Mouse (Mus musculus) cerebellum, adult (tissue): ENCODE results near the gene Hsf2bp.

ENCODE experiments used
- ATAC-seq: cut with Nextera tagmentation; 2 replicates; pipeline ENCODE4 v1.9.2; 2017; ENCODE audit warnings: mild to moderate bottlenecking, moderate library complexity, mixed read lengths; ENCODE audit not compliant: insufficient number of reproducible peaks, low FRiP score, low TSS enrichment

Gene Hsf2bp

DNA sequence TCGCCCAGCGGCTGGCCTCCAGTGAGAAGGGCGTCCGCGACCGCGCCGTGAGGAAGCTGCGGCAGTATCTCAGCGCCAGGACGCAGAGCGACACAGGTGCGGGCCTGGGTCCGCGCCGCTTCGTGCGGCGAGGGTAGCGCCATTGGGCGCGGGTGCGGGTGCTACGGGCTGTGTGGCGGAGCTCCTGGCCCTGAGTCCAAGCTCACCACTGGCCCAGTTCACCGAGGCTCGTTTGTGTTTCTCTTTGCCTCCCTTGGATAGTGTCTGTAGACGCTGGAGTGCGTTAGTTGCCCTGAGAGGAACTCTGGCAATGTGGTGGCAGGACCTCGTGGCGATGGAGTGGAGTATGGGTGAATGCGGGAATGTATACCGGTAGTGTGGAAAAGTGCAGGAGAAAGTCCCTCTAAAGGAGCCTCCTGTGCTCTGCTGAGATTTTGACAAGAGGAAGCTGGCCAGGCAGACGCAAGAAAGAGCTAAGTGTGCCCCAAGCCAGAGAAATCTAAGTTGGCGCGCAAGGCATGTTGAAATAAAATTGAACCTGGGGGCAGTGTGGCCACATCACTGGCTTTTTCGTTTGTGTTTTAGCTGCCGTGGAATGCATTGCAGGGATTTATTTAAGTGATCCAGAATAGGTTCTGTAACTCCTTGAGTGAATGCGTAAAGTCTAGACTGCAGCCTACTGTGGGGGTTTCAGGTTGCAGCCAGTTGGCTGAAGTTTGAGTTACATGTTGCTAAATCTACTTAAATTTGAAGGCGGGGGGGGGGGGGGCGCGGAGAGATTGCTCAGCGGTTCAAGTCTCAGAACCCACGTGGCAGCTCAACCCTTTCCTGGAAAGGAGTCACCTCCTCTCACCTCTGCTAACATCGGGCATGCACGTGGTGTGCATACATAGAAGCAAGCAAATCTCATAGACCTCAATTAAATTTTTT, 625 bp upstream of the Hsf2bp start:
- ATAC-seq: no peak

DNA sequence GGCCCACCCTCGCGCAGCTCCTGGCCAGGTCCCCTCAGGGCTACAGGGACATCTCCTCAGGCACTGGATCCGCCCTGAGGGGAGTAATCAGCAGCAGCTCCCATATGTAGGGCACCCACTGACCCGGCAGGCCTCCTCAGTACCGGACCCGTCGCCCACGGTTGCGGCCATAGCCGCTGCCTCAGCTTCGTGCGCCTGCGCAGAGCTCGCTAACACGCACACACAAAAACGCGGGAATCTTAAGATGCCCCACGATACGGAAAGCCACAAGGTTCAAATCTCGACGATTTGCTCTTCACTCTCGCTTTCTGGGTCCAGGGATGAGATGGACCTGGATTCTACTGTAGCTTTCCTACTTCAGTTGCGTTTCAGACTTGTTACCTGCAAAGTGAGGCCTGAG, 1.8 kb downstream of the Hsf2bp start:
- ATAC-seq: no peak

DNA sequence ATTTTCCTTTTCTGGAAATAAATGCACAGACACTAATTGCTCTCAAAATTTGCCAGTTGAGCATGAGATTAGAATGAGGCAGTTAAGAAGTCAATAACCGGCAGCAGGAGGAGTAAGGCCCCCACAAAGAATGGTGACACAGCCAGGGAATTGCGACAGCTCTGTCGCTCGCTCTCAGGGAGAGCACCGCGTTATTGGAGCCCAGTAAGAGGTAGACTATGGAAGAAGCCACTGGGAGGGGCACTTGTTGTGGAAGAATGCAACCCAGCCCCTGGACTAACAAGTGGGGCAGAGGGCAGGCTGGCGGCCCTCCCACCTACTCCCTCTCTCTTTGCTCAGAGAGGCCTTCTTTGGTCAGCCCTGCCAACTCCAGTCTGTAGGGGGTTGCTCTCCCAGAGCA, 4.5 kb downstream of the Hsf2bp start:
- no peak for ATAC-seq

DNA sequence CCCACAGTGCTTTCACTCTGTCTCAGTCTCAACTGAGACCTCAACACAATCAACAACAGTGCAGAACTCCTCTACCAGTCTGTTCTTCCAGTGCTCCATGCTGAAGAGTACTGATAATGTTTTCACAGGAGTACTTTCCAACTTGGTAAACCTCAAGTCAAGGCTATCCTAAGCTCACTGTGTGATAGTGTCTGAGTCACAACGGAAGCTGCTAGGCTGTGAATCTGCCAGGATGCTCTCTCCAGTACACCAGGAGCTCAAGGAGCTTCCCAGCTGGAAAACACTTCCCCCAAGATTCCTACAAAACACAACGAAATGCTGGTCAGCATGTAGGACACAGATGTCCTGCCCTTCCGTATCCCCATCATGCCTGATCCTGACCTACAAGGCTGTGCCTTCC, 7.8 kb downstream of the Hsf2bp start:
- no peak for ATAC-seq

DNA sequence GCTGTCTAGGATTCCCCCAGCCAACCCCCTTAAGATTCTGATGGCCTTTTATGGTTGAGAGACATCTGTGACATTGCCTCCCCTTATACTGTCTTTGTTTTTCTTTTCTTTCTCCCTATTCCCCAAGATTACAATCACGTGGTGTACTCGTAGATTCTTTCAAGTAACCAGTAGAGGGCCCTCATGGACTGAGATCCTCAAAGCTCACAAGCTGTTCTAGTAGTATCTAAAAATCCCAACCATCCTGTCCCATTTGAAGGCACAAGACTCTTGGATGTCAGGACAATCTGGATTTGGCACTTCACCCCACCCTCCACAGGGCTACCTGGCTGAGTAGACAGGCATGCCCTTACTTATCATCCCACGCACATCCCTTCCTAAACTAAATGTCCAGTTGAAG, 8.5 kb downstream of the Hsf2bp start:
- no peak for ATAC-seq

DNA sequence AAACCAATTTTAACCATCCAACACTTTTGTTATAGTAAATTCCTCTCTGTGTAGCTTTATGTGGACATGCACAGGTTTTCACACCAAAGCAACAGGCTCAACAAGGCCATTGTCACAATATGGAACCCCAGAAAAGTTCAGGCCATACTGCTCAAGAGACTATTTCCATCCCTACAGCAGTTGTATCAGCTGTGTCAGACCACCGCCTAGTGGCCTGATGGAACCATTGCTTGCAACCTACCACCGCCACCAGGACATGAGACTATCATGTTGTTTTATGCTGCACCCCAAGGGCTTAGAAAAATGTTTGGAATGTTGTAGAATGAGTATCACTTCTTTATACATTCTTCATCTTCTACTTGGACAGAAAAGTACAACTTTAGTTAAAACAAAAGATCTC, 10.8 kb downstream of the Hsf2bp start:
- ATAC-seq: no peak

DNA sequence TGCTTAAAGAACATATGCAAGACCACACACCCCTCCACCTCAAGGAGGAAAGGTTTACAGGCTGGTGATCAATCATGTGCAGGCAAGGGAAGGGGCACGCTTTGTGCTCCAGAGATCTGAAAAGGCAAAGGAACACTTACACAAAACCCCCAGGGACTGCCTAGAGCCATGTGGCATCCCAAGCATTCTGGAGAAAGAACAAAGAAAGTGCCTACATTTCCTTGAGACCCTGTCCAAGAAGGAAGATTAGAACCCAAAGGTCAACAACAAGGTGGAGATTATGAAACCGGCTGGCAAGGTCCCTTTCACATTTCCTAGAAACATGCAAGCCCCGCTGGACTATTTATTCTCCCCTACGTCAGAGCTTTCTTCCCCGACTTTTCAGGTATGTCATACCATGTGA, 11.5 kb downstream of the Hsf2bp start:
- ATAC-seq: no peak

DNA sequence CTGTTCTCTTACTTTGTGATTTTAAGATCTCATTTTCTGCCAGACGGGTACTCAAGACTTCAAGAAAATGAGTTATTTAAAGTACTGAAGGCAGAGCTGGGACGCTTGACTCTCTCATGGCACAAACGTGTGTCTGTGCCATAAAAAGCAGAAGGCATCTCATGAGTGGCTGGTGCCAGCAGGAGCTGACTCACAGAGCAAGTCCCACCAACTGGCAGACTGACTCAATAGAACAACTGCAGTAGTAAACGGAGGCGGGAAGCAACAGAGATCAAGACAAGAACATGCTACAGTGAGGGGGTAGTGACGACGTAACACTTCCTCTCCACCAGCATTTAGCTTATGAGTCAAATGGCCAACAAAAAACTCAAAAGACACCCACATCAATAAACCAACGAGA, 13.1 kb downstream of the Hsf2bp start:
- no peak for ATAC-seq

DNA sequence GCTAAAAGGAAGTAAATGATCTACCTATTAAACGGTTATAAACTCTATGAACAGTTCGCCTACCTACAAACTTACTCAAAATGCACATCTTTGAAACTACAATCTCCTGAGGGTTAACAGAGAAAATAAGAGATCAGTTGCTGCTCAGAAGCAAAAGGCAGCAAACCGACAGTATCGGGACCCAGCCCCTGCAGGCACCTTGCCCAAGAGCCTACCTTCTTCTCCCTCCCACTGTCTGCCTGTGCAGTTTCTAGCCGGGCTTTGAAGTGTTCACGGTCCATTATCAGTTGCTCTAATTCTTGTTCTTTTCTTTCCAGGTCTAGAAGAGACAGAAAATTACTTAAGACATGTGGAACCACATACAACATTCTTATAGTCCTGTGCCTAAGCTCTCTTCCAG, 13.6 kb downstream of the Hsf2bp start:
- ATAC-seq: no peak

DNA sequence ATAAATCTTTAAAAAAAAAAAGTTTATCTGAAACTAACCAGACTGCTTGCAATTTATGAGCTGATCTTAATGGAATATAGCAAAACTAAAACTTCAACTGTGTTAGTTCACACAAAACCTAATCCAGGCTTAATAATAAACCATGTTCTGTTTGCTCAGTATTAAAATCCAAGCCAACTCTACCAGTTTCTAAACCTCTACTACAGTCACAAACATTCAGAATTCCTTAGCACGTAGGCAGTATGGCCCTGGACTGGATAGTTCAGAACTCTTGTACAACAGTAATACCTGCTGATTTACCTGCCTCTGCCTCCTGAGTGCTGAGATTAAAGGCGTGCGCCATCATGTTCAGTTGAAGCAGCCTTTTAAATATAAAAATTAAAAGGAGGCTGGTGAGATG, 14.2 kb downstream of the Hsf2bp start:
- ATAC-seq: no peak

DNA sequence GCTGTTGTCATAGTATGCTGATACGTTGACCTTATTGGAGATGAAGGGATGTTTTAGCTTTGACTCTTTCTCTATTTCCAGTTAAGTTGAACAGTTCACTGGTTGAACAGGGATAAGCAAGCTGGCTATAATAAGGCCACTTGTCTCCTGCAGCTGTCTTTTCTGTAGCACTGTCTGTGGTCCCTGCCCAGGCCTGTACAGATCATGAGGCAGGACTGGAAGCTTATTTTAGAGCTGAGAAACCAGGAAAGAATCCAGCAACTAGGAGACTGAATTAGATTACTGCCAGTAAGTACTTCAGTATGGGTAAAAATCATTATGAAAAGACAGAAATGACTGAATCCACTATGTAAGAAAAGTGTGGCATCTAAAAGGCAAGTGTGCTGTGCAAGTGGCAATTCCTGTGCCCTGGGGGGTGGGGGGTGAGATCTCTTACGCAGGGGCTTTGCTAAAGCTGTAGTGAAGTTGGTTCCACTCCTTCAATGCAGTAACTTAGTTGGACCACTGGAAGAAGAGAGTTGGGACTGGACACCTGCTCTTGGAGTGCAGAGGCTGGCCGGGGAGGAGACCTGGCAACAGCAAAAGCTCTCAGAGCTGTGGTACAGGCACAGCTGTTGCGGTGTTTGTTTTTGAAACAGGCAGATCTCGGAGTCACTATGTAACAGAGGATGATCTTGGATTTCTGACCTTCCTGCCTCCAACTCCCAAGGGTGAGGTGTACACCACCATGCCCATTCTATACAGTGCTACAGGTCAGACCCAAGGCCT, 17.8 kb downstream of the Hsf2bp start:
- ATAC-seq: no peak

DNA sequence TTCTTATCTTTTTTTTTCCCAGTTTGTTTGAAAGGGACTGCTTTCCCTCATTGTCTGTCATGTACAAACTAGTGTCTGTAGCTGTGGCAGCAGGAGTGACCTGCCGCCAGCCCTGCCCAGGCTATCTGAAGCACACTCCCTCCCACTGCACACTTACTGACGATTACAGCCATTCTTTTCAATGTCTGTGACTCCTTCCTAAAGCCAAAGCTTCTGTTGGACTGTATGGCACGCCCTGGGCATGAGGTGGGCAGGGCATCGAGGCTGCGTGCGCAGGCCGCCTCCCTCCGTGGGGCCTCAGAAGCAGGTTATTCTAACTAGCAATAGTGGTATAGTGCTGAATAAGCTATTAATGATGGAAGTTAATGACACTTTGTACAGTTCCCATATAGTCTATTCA, 19.7 kb downstream of the Hsf2bp start:
- ATAC-seq: no peak

DNA sequence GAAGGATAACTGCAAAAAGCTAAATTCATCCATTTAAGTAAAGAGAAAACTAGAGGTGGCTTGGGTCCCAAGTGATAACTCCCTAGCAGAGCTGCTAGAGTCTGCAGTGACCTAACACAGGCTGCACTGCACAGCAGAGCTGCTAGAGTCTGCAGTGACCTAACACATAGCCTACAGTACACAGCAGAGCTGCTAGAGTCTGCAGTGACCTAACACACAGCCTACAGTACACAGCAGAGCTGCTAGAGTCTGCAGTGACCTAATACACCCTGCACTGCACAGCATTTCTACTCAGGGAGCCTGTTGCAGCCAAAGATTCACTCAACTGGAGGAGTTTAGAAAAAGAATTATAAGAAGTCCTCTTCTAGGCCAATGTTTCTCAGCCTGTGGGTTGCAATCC, 22.5 kb downstream of the Hsf2bp start:
- no peak for ATAC-seq

DNA sequence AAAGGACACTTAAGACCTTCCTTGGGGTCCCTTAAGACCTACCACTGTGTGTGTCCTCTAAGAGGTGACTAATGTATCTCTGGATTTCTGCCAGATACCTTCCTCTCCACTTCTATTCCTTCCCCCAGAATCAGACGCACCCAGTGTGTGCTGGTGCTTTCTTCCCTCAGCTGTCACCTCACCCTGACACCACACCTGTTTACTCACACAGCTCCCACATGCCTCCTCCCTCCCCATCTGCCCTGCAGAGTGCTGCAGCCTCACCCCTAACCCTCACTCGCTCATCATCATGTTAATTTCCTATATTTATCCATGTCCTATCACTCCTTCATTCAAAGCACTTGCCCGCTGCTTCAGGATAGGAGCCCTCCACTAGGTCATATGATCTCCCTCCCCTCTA, 23.9 kb downstream of the Hsf2bp start:
- ATAC-seq: no peak

DNA sequence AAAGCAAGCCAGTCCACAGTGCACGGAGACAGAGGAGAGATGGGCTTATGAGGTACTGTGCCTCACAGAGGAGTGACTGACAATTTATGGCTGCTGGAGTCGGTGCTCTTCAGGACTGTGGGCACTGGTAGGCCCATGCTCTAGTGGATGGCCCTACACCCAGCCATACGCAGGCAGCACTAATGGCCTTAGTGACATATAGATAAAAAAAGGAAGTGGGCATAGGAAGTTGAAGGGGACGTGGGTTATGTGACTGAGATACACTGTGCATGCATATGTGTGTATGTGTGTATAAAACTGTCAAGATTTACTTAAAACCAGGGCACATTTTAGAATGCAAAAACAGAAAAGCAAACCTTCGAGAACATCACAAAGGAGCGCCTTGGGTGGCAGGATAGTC, 24.5 kb downstream of the Hsf2bp start:
- no peak for ATAC-seq

DNA sequence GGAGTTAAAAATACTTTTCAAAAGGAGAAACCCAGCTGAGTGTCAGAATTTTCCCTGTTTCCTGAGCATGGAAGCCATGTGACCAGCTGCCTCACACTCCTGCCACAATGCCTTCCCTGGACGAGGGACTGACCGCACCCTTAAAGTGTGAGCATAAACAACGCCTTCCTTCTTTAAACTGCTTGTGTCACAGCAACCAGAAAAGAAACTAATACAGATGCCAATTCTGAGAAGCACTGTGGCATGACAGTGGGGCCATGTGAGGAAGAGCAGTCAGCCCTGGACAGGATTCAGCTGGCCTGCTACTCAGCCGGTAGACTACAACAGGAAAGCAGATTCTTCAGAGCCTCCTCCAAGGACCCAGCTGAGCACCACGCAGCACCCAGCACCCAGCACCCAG, 29.3 kb downstream of the Hsf2bp start:
- ATAC-seq: no peak

DNA sequence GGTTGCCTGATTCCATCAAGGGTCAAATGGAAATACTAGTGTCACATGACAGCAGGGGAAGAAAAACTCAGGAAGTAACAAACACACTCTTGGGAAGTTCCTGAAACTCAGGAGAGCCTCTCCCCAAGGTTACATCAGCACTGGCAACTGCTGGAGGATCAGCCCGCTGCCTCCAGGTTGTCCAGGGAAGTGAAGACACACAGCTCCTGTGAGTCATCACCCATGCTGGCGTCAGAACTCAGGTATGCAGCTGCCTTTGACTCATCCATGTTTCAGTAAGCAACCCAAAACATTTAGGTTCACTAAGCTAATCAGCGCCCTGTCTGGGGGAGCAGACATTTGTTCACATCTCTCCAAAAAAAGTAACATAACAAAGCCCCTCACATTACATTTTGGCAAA, 32.9 kb downstream of the Hsf2bp start:
- ATAC-seq: no peak

DNA sequence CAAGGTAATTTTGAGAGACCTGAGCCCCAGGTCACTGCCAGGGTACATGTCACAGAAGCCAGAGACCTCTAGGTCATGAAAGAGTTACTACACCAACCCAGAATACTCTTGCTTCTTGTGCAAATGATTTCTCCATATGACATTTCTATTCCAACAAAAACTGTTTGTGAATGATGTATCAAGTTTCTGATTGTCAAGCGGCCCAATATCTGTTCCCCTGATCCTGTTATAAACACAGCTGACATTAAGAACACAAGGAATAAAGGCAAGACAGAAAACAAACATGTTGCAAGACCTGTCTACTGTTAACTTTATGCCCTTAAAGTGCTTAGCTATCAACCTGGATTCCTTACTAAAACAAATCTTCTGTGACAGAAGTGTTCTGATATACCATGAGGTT, 37.8 kb downstream of the Hsf2bp start:
- no peak for ATAC-seq

DNA sequence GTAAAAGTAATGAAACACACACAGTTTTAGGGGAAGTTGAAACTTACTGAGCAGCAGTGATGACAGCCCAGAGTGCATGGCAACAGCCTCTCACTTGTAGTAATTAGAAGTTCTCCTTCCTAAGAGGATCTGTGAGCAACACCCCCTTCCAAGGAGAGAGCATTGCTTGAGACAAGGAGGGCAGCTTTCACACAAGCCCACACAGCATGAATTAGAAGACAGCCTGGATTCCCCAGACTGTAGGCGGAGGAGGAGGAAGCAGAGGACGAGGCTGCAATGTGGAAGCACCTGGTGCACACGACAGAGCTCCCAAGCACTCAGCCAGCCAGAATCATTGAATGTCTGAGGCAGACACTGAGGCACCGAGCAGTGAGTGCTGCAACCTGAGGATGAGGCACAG, 39.8 kb downstream of the Hsf2bp start:
- no peak for ATAC-seq

DNA sequence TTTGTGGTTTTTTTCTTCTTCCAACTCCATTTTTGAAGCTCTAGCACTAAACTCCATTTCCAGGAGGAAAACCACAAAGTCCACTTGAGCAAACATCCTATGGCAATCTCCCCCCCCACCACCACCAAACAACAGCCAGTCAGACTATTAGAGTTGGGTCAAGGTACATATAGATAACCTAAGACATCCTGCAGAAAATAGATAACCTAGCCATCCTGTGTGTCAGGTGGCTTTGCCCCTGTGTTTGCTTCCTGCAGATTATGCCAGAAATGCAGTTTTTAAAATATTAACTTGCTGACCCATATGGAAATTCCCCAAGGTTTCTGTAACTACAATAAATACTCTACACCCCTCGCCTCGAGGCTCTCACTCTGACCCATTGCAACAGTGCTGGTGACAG, 40.4 kb downstream of the Hsf2bp start:
- no peak for ATAC-seq

DNA sequence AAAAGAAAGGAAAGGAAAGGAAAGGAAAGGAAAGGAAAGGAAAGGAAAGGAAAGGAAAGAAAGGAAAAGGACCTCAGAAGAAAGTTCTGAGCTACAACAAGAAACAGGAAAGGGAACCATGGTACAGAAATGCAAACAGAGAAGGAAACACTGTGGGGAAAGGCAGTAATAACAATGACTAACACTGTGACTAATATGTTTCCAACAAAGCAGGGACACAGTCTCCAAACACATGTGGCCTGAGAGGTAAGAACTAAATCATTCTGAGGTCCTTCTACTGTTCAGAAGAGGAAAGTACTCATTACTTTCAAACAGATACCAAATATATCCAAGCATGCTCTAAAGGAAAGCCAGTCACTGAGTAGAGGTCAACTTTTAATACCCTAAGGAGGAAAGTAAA, 42.0 kb downstream of the Hsf2bp start:
- ATAC-seq: no peak

DNA sequence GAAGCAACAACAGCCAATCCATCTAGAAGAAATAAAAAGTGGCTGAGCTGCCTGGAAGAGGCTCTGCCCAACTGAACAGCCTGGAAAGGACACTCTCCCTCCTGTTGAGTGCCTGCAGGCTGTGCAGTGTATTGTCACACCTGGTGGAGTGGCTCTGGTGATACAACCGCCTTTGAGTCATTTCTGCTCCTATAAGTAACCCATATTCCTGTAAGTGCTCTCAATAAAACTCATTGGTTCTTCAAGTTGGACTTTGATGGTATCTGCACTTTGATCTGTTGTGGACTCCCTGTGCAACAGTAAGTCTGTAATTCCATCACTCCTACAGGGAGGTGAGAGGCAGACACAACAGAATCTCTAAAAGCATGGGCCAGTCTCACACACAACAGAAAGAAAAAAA, 42.8 kb downstream of the Hsf2bp start:
- no peak for ATAC-seq
